Mouse (Mus musculus) embryonic stem cell, embryonic (primary cell): ENCODE results near the gene Shisa3.

Experiments used
- CTCF ChIA-PET, 4 experiments: fragments of 300-600 bp in 2 of 4; fragments of 350-600 bp in 2 of 4; sonication (Branson Sonifier 250); formaldehyde crosslinking; loops; one replicate each; lab custom pipeline; 2022; ENCODE audit warnings: inconsistent platforms in 2 of 4; lab: Charles Lee
- POLR2A ChIA-PET, 4 experiments: fragments of 300-600 bp in 2 of 4; fragments of 350-600 bp in 2 of 4; sonication (Branson Sonifier 250); formaldehyde crosslinking; loops; one replicate each; lab custom pipeline; 2022; ENCODE audit warnings: antibody characterized with exemption in 4 of 4, inconsistent platforms in 1 of 4; lab: Charles Lee

Shisa3 gene

GRCm38 (mm10) chr5:67655696-67656519, 48.2 kb downstream of the Shisa3 start:
- CTCF ChIA-PET, result no interaction called here
- POLR2A ChIA-PET, result no interaction called here

- CTCF ChIA-PET, result no interaction called here
Observed at GRCm38 (mm10) chr5:67656821-67657259, 49.2 kb downstream of the Shisa3 start.

GRCm38 (mm10) chr5:67659864-67660263, 52.2 kb downstream of the Shisa3 start:
- POLR2A ChIA-PET, result no interaction called here
- CTCF ChIA-PET, result no interaction called here

More at GRCm38 (mm10) chr5:67656821-67657259, 49.2 kb downstream of the Shisa3 start:
- POLR2A ChIA-PET, result no interaction called here

- ChIA-PET POLR2A (no interaction called here), CTCF (interaction anchor here in 1 of 4 experiments (1.5 kb wide), 1 partner anchor 130 kb away, joined by 4 read pairs; no protein-coding TSS in a partner anchor)
Observed at GRCm38 (mm10) chr5:67662715-67663114, 55.0 kb downstream of the Shisa3 start.

GRCm38 (mm10) chr5:67669436-67669896, 61.8 kb downstream of the Shisa3 start:
- ChIA-PET POLR2A (no interaction called here), CTCF (interaction anchor here in 1 of 4 experiments (0.8 kb wide), 1 partner anchor 8 kb away, joined by 3 read pairs; no protein-coding TSS in a partner anchor)

GRCm38 (mm10) chr5:67670158-67670557, 62.5 kb downstream of the Shisa3 start:
- POLR2A ChIA-PET, result interaction anchor here in 1 of 4 experiments (0.6 kb wide), 1 partner anchor 60 kb away, joined by 4 read pairs; no protein-coding TSS in a partner anchor
- CTCF ChIA-PET, result interaction anchor here in 1 of 4 experiments (0.6 to 0.7 kb wide), 2 partner anchors 138 to 168 kb away, joined by 3 to 5 read pairs; no protein-coding TSS in a partner anchor

- POLR2A ChIA-PET, result no interaction called here
- CTCF ChIA-PET, result no interaction called here
Observed at GRCm38 (mm10) chr5:67673008-67673407, 65.3 kb downstream of the Shisa3 start.
